Mouse (Mus musculus): ENCODE measurements around the gene Klk1b22. TPM values are rescaled to one million over a fixed set of nuclear protein-coding genes. Genes with fewer than 3 reads are reported as not detected.
"Not testable (repeated sequence)": the region's sequence is repeated elsewhere in the genome, so short reads cannot be mapped to it uniquely, and the experiment has no call there.

Gene Klk1b22
- not detected in 2 replicates for polyA plus RNA-seq (2014; fragmentation: Nextera tagmentation; extraction: Ambion mirVana)

DNA sequence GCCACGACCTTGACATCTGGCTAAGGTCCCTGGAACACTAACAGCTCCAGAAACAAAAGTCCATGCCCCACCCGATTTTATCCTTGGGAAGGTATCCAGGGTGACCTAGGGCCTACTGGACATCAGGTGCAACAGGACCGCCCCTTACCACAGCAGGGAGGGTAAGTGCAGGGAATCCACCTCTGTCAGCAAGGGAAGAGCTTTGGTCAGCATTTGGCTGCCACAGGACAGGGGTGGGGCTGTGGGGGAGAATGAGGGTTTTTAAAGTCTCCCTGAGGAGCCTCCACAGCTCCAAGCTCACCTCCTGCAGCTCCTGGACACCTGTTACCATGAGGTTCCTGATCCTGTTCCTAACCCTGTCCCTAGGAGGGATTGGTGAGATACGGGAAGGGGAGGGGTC is at the start of gene Klk1b22:
Klk1b22 (plus strand) TSS at position 301 of the 400 bp plus-strand sequence.
- H3K36me3 ChIP-seq (replicated peaks; ENCODE audit: control insufficient read depth, insufficient read depth): no peaks in the 10 kb centered on the region
- no peak within 1 kb of the TSS for H3K27ac ChIP-seq
- WGBS: 77% methylated on average over 4 of the region's 4 CpGs
- no peaks in the 10 kb centered on the region for H3K4me1 ChIP-seq (replicated peaks; ENCODE audit: control insufficient read depth, insufficient read depth, low read length)
- no peak within 1 kb of the TSS for H3K4me3 ChIP-seq (replicated peaks; ENCODE audit: low read length)
- H3K27me3 ChIP-seq (ENCODE audit: control insufficient read depth, insufficient read depth, low read length): no peaks in the 10 kb centered on the region
- DNase-seq (ENCODE audit: low spot score) (no peak), ATAC-seq (ENCODE audit: low FRiP score) (no peak)
- no peak within 1 kb of the TSS for H3K9ac ChIP-seq
- no peaks in the 10 kb centered on the region for H3K9me3 ChIP-seq (ENCODE audit: control insufficient read depth, low read length)
- no peak within 1 kb of the TSS for H3K4me2 ChIP-seq (replicated peaks)

DNA sequence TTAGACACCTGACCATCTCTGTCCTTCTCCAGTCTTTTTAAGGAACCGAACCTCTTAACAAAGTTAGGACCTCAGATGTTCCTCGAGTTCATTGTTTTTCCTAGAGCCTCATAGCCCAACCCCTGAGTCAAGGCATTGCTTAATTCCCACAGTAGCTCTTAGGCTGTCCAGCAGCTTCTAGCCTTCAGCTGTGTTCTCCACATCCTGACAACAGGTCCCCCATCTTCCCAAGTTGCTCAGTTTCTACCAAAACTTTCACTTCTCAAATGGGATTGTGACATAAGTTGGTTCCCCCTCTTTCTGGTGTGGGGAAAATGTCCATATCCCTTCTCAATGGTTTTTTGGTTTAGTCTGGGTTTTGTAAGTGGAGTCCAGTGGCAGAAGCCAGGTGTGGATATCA is 40.4 kb upstream of the Klk1b22 start:
- no peaks in the 10 kb centered on the region for H3K9me3 ChIP-seq (ENCODE audit: control insufficient read depth, low read length)
- no peak overlapping the region for H3K4me3 ChIP-seq (replicated peaks; ENCODE audit: low read length)
- 82% methylated on average over 2 of the region's 2 CpGs for WGBS
- H3K36me3 ChIP-seq (replicated peaks; ENCODE audit: control insufficient read depth, insufficient read depth): no peaks in the 10 kb centered on the region
- H3K27me3 ChIP-seq (ENCODE audit: control insufficient read depth, insufficient read depth, low read length): no peaks in the 10 kb centered on the region
- H3K4me2 ChIP-seq (replicated peaks): no peak overlapping the region
- ATAC-seq (ENCODE audit: low FRiP score) (no peak), DNase-seq (ENCODE audit: low spot score) (no peak)
- H3K27ac ChIP-seq: no peak overlapping the region
- H3K9ac ChIP-seq: no peak overlapping the region
- H3K4me1 ChIP-seq (replicated peaks; ENCODE audit: control insufficient read depth, insufficient read depth, low read length): no peaks in the 10 kb centered on the region

DNA sequence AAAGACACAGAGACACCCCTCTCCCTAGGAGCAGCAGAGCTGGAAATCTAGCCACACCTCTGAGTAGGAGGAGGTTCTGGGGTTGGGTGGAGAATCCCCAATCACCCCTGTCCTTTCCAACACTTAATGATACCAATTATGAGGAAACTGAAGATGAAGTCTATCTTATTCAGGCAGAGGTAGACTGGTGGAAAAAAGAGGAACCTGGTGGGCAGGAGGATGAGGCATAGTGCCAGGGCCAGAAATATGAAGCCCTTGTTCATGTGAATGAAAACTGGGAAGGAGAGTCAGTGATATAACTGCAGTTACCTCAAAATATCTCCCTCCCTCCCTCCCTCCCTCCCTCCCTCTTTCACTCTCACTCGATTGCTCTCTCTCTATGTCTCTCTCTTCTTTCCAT is 34.8 kb upstream of the Klk1b22 start:
- H3K4me1 ChIP-seq (replicated peaks; ENCODE audit: control insufficient read depth, insufficient read depth, low read length): no peaks in the 10 kb centered on the region
- H3K4me2 ChIP-seq (replicated peaks): no peak overlapping the region
- no peak overlapping the region for H3K4me3 ChIP-seq (replicated peaks; ENCODE audit: low read length)
- no peak overlapping the region for H3K27ac ChIP-seq
- H3K9ac ChIP-seq: no peak overlapping the region
- H3K27me3 ChIP-seq (ENCODE audit: control insufficient read depth, insufficient read depth, low read length): no peaks in the 10 kb centered on the region
- 0 out of 2 replicates have a peak, but pooled peaks cover 3% of the 10 kb centered on the region for H3K9me3 ChIP-seq (ENCODE audit: control insufficient read depth, low read length)
- ATAC-seq (ENCODE audit: low FRiP score) (no peak), DNase-seq (ENCODE audit: low spot score) (no peak)
- no peaks in the 10 kb centered on the region for H3K36me3 ChIP-seq (replicated peaks; ENCODE audit: control insufficient read depth, insufficient read depth)
- WGBS: 90% methylated on average over 1 of the region's 1 CpGs

DNA sequence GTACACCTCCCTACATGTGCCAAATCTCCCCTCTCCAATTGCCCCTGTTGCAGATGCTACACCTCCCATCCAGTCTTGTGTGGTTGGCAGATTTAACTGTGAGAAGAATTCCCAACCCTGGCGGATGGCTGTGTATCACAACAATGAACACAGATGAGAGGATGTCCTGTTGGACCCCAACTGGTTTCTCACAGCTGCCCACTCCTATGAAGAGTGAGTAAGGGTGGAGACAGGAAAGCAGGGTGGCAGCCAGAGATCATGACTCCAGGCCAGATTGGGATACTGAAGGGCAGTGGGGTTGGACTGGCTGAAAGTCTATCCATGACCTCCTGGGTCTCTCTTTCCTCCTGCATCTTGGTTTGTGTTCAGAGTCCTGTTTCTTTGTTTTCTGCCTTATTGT is 16.4 kb upstream of the Klk1b22 start:
- Histone ChIP-seq H3K4me3 (replicated peaks; ENCODE audit: low read length) (no peak overlapping the region), H3K27me3 (ENCODE audit: control insufficient read depth, insufficient read depth, low read length) (no peaks in the 10 kb centered on the region), H3K27ac (no peak overlapping the region), H3K36me3 (replicated peaks; ENCODE audit: control insufficient read depth, insufficient read depth) (no peaks in the 10 kb centered on the region), H3K4me2 (replicated peaks) (no peak overlapping the region), H3K9me3 (ENCODE audit: control insufficient read depth, low read length) (no peaks in the 10 kb centered on the region), H3K4me1 (replicated peaks; ENCODE audit: control insufficient read depth, insufficient read depth, low read length) (no peaks in the 10 kb centered on the region), H3K9ac (no peak overlapping the region)
- 91% methylated on average over 1 of the region's 1 CpGs for WGBS
- ATAC-seq (ENCODE audit: low FRiP score) (no peak), DNase-seq (ENCODE audit: low spot score) (no peak)

DNA sequence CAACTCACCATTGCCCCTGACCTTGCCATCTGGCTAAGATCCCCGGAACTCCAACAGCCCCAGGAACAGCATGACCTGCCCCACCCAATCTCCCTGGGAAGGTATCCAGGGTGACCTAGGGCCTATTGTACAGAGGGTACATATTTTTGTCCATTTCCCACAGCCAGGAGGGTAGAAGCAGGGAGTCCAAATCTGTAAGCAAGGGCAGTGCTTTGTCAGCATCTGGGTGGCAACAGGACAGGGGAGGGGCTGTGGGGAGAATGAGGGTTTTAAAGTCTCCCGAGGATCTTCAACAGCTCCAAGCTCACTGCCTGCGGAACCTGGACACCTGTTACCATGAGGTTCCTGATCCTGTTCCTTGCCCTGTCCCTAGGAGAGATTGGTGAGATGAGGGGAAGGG is 10.4 kb upstream of the Klk1b22 start, which contains the start of gene Klk1b21:
Klk1b21 (plus strand) TSS at position 301 of the 400 bp plus-strand sequence.
- not testable (repeated sequence) for H3K4me2 ChIP-seq (replicated peaks); H3K27ac ChIP-seq; ATAC-seq (ENCODE audit: low FRiP score); H3K9ac ChIP-seq; DNase-seq (ENCODE audit: low spot score); H3K4me1 ChIP-seq (replicated peaks; ENCODE audit: control insufficient read depth, insufficient read depth, low read length); H3K27me3 ChIP-seq (ENCODE audit: control insufficient read depth, insufficient read depth, low read length); H3K9me3 ChIP-seq (ENCODE audit: control insufficient read depth, low read length); H3K4me3 ChIP-seq (replicated peaks; ENCODE audit: low read length); H3K36me3 ChIP-seq (replicated peaks; ENCODE audit: control insufficient read depth, insufficient read depth)
- 96% methylated on average over 3 of the region's 3 CpGs for WGBS

DNA sequence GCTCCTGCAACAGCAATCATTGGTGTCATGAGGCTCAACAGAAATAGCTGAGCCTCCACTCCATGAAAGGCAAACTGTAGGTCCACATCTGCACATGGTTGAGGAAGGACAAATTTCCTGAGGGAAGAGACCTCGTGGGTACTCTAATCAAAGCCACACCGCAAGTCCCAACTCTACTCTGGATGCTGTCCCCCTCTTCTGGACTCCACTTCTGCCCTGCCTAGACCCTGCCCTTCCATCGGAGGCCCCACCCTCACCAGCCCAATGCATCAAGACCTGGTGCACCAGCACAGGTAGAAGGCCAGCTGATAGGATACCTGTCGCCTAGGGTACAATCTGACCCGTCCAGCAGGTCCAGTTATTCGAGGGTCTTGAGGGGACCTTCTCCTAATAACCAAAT is 11.0 kb downstream of the Klk1b22 start:
- 91% methylated on average over 6 of the region's 6 CpGs for WGBS
- no peaks in the 10 kb centered on the region for H3K4me1 ChIP-seq (replicated peaks; ENCODE audit: control insufficient read depth, insufficient read depth, low read length)
- no peak overlapping the region for H3K9ac ChIP-seq

DNA sequence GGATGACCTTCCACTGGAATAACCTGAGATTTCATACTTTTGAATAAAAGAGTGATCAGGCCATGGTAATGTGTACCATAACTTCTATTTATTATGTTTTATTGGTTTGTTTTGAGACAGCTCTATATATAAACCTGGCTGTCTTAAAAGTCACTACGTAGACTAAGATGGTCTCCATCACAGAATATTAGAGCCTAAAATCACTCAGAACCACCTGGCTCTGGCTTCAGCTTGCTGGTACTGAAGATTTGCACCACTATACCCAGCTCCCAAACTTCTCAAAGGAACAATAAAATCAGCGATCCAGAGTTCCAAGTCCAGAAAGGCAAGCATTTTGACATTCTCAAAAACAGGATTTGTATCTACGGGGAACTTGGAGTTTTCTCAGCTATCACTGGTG is 24.0 kb downstream of the Klk1b22 start, which contains the start of gene Klk1b16:
Klk1b16 (plus strand) TSS at position 301 of the 400 bp plus-strand sequence.
- H3K4me2 ChIP-seq (replicated peaks): no peak within 1 kb of the TSS
- no peak for DNase-seq (ENCODE audit: low spot score)
- no peaks in the 10 kb centered on the region for H3K36me3 ChIP-seq (replicated peaks; ENCODE audit: control insufficient read depth, insufficient read depth)
- H3K4me1 ChIP-seq (replicated peaks; ENCODE audit: control insufficient read depth, insufficient read depth, low read length): no peaks in the 10 kb centered on the region
- H3K27ac ChIP-seq: no peak within 1 kb of the TSS
- no peaks in the 10 kb centered on the region for H3K9me3 ChIP-seq (ENCODE audit: control insufficient read depth, low read length)
- H3K27me3 ChIP-seq (ENCODE audit: control insufficient read depth, insufficient read depth, low read length): no peaks in the 10 kb centered on the region
- ATAC-seq (ENCODE audit: low FRiP score): no peak
- WGBS: 96% methylated on average over 3 of the region's 3 CpGs
- no peak within 1 kb of the TSS for H3K4me3 ChIP-seq (replicated peaks; ENCODE audit: low read length)
- H3K9ac ChIP-seq: no peak within 1 kb of the TSS

More for the DNA sequence above, 11.0 kb downstream of the Klk1b22 start:
- H3K27me3 ChIP-seq (ENCODE audit: control insufficient read depth, insufficient read depth, low read length): no peaks in the 10 kb centered on the region
- no peaks in the 10 kb centered on the region for H3K36me3 ChIP-seq (replicated peaks; ENCODE audit: control insufficient read depth, insufficient read depth)
- no peak overlapping the region for H3K4me3 ChIP-seq (replicated peaks; ENCODE audit: low read length)
- H3K27ac ChIP-seq: no peak overlapping the region
- H3K9me3 ChIP-seq (ENCODE audit: control insufficient read depth, low read length): no peaks in the 10 kb centered on the region
- DNase-seq (ENCODE audit: low spot score) (no peak), ATAC-seq (ENCODE audit: low FRiP score) (no peak)
- no peak overlapping the region for H3K4me2 ChIP-seq (replicated peaks)

Other genes starting within 250 kb of the Klk1b22 start
- gene Klk4, start 231.5 kb upstream of the Klk1b22 start, polyA plus RNA-seq (2014; fragmentation: Nextera tagmentation; extraction: Ambion mirVana): 3.0 and 4.5 TPM in 2 replicates
- gene Klk15, start 178.9 kb upstream of the Klk1b22 start, polyA plus RNA-seq (2014; fragmentation: Nextera tagmentation; extraction: Ambion mirVana): not detected in 2 replicates
- gene Klk1b8, start 162.0 kb upstream of the Klk1b22 start, polyA plus RNA-seq (2014; fragmentation: Nextera tagmentation; extraction: Ambion mirVana): not detected in 2 replicates
- gene Klk1b1, start 145.9 kb upstream of the Klk1b22 start, polyA plus RNA-seq (2014; fragmentation: Nextera tagmentation; extraction: Ambion mirVana): not detected in 2 replicates
- gene Klk1b9, start 136.6 kb upstream of the Klk1b22 start, polyA plus RNA-seq (2014; fragmentation: Nextera tagmentation; extraction: Ambion mirVana): not detected in 2 replicates
- not detected in 2 replicates for gene Klk1b11, start 116.8 kb upstream of the Klk1b22 start, polyA plus RNA-seq (2014; fragmentation: Nextera tagmentation; extraction: Ambion mirVana)
- not detected in 2 replicates for gene Klk1b26, start 100.5 kb upstream of the Klk1b22 start, polyA plus RNA-seq (2014; fragmentation: Nextera tagmentation; extraction: Ambion mirVana)
- not detected in 2 replicates for gene Klk1b27, start 60.4 kb upstream of the Klk1b22 start, polyA plus RNA-seq (2014; fragmentation: Nextera tagmentation; extraction: Ambion mirVana)
- gene Klk1b21, start 10.3 kb upstream of the Klk1b22 start, polyA plus RNA-seq (2014; fragmentation: Nextera tagmentation; extraction: Ambion mirVana): not detected in 2 replicates
- gene Klk1b16, start 24.1 kb downstream of the Klk1b22 start, polyA plus RNA-seq (2014; fragmentation: Nextera tagmentation; extraction: Ambion mirVana): not detected in 2 replicates
- not detected in 2 replicates for gene Klk1b24, start 75.6 kb downstream of the Klk1b22 start, polyA plus RNA-seq (2014; fragmentation: Nextera tagmentation; extraction: Ambion mirVana)
- gene Klk1b3, start 85.5 kb downstream of the Klk1b22 start, polyA plus RNA-seq (2014; fragmentation: Nextera tagmentation; extraction: Ambion mirVana): not detected in 2 replicates
- gene Klk1b4, start 94.8 kb downstream of the Klk1b22 start, polyA plus RNA-seq (2014; fragmentation: Nextera tagmentation; extraction: Ambion mirVana): not detected in 2 replicates
- gene Klk1b5, start 103.3 kb downstream of the Klk1b22 start, polyA plus RNA-seq (2014; fragmentation: Nextera tagmentation; extraction: Ambion mirVana): not detected in 2 replicates
- not detected in 2 replicates for gene Klk1, start 112.7 kb downstream of the Klk1b22 start, polyA plus RNA-seq (2014; fragmentation: Nextera tagmentation; extraction: Ambion mirVana)
- gene Gm36864, start 123.5 kb downstream of the Klk1b22 start, polyA plus RNA-seq (2014; fragmentation: Nextera tagmentation; extraction: Ambion mirVana): not detected in 2 replicates
- 1.6 and 1.8 TPM in 2 replicates for gene 1700028J19Rik, start 134.0 kb downstream of the Klk1b22 start, polyA plus RNA-seq (2014; fragmentation: Nextera tagmentation; extraction: Ambion mirVana)
- 180 and 185 TPM in 2 replicates for gene 2410002F23Rik, start 134.0 kb downstream of the Klk1b22 start, polyA plus RNA-seq (2014; fragmentation: Nextera tagmentation; extraction: Ambion mirVana)
- not detected in 2 replicates for gene Acp4, start 144.7 kb downstream of the Klk1b22 start, polyA plus RNA-seq (2014; fragmentation: Nextera tagmentation; extraction: Ambion mirVana)
- not detected in 2 replicates for gene Gm15517, start 148.8 kb downstream of the Klk1b22 start, polyA plus RNA-seq (2014; fragmentation: Nextera tagmentation; extraction: Ambion mirVana)
- gene Clec11a, start 194.2 kb downstream of the Klk1b22 start, polyA plus RNA-seq (2014; fragmentation: Nextera tagmentation; extraction: Ambion mirVana): 3.6 and 3.7 TPM in 2 replicates
- 40.3 and 46.8 TPM in 2 replicates for gene Shank1, start 197.6 kb downstream of the Klk1b22 start, polyA plus RNA-seq (2014; fragmentation: Nextera tagmentation; extraction: Ambion mirVana)

Data from hindbrain, embryonic 14.5 days (tissue).